Mouse (Mus musculus): ENCODE data around the gene Kcp. TPM values are rescaled to one million over a fixed set of nuclear protein-coding genes. Genes with fewer than 3 reads are reported as not detected.

Kcp gene
- polyA plus RNA-seq, 1 experiment from 2014 or later = 12.1 TPM

- Histone ChIP-seq H3K4me1 (ENCODE audit: control insufficient read depth, insufficient read depth, low read length) (peaks cover 4% of the 10 kb centered on the region; the same call in 1 of the 2 replicates), H3K9me3 (ENCODE audit: control insufficient read depth, low read length) (no peaks in the 10 kb centered on the region), H3K4me3 (replicated peaks; ENCODE audit: low read depth, low read length) (no peak overlapping the region), H3K27ac (replicated peaks; ENCODE audit: low read depth, low read length) (no peak overlapping the region), H3K4me2 (ENCODE audit: low read length) (no peak overlapping the region), H3K9ac (replicated peaks; ENCODE audit: low read length) (no peak overlapping the region), H3K27me3 (ENCODE audit: control insufficient read depth, insufficient read depth, low read length) (peaks cover 18% of the 10 kb centered on the region), H3K36me3 (ENCODE audit: control insufficient read depth, insufficient read depth, low read length) (no peaks in the 10 kb centered on the region)
- DNase-seq (no peak), ATAC-seq (ENCODE audit: low FRiP score, low TSS enrichment) (no peak)
- WGBS = 53% methylated on average over 4 of the region's 4 CpGs
Observed at GRCm38 (mm10) chr6:29428171-29428570, 79.6 kb downstream of the Kcp start.

GRCm38 (mm10) chr6:29426331-29426730, 81.4 kb downstream of the Kcp start:
- no peaks in the 10 kb centered on the region for H3K36me3 ChIP-seq (ENCODE audit: control insufficient read depth, insufficient read depth, low read length)
- no peaks in the 10 kb centered on the region for H3K9me3 ChIP-seq (ENCODE audit: control insufficient read depth, low read length)
- no peak overlapping the region for H3K4me3 ChIP-seq (replicated peaks; ENCODE audit: low read depth, low read length)
- DNase-seq (no peak), ATAC-seq (ENCODE audit: low FRiP score, low TSS enrichment) (no peak)
- H3K4me2 ChIP-seq (ENCODE audit: low read length) = no peak overlapping the region
- H3K27ac ChIP-seq (replicated peaks; ENCODE audit: low read depth, low read length) = no peak overlapping the region
- 83% methylated on average over 6 of the region's 6 CpGs for WGBS
- no peak overlapping the region for H3K9ac ChIP-seq (replicated peaks; ENCODE audit: low read length)
- H3K27me3 ChIP-seq (ENCODE audit: control insufficient read depth, insufficient read depth, low read length) = peaks cover under 1% of the 10 kb centered on the region; the same call in 1 of the 2 replicates
- no peaks in the 10 kb centered on the region for H3K4me1 ChIP-seq (ENCODE audit: control insufficient read depth, insufficient read depth, low read length)

GRCm38 (mm10) chr6:29425118-29425517, 82.6 kb downstream of the Kcp start:
- Histone ChIP-seq H3K4me3 (replicated peaks; ENCODE audit: low read depth, low read length) (no peak overlapping the region), H3K9ac (replicated peaks; ENCODE audit: low read length) (no peak overlapping the region), H3K27me3 (ENCODE audit: control insufficient read depth, insufficient read depth, low read length) (no peaks in the 10 kb centered on the region), H3K27ac (replicated peaks; ENCODE audit: low read depth, low read length) (no peak overlapping the region), H3K4me1 (ENCODE audit: control insufficient read depth, insufficient read depth, low read length) (no peaks in the 10 kb centered on the region), H3K4me2 (ENCODE audit: low read length) (no peak overlapping the region), H3K9me3 (ENCODE audit: control insufficient read depth, low read length) (no peaks in the 10 kb centered on the region), H3K36me3 (ENCODE audit: control insufficient read depth, insufficient read depth, low read length) (no peaks in the 10 kb centered on the region)
- 81% methylated on average over 8 of the region's 8 CpGs for WGBS
- ATAC-seq (ENCODE audit: low FRiP score, low TSS enrichment) (no peak), DNase-seq (no peak)

Other genes with a start within 250 kb of the Kcp start
- 35.2 and 35.9 TPM in 2 replicates for gene Hilpda, start 235.5 kb downstream of the Kcp start, polyA plus RNA-seq (2014; fragmentation: Nextera tagmentation; extraction: Ambion mirVana)
- 0.36 and 0.59 TPM in 2 replicates for gene Fam71f2, start 228.4 kb downstream of the Kcp start, polyA plus RNA-seq (2014; fragmentation: Nextera tagmentation; extraction: Ambion mirVana)
- not detected in 2 replicates for gene Fam71f1, start 188.8 kb downstream of the Kcp start, polyA plus RNA-seq (2014; fragmentation: Nextera tagmentation; extraction: Ambion mirVana)
- gene Calu, start 159.9 kb downstream of the Kcp start, polyA plus RNA-seq (2014; fragmentation: Nextera tagmentation; extraction: Ambion mirVana) = 109 and 181 TPM in 2 replicates
- 0.31 and 0.36 TPM in 2 replicates for gene Opn1sw, start 119.5 kb downstream of the Kcp start, polyA plus RNA-seq (2014; fragmentation: Nextera tagmentation; extraction: Ambion mirVana)
- 30.6 and 33.5 TPM in 2 replicates for gene Ccdc136, start 111.6 kb downstream of the Kcp start, polyA plus RNA-seq (2014; fragmentation: Nextera tagmentation; extraction: Ambion mirVana)
- 1.6 and 4.0 TPM in 2 replicates for gene Flnc, start 74.7 kb downstream of the Kcp start, polyA plus RNA-seq (2014; fragmentation: Nextera tagmentation; extraction: Ambion mirVana)
- 318 and 408 TPM in 2 replicates for gene Atp6v1f, start 40.2 kb downstream of the Kcp start, polyA plus RNA-seq (2014; fragmentation: Nextera tagmentation; extraction: Ambion mirVana)
- 0.84 TPM in 1 of 2 replicates, not detected in the other for gene Atp6v1fnb, start 36.5 kb downstream of the Kcp start, polyA plus RNA-seq (2014; fragmentation: Nextera tagmentation; extraction: Ambion mirVana)
- 1.1 and 1.9 TPM in 2 replicates for gene Irf5, start 18.7 kb upstream of the Kcp start, polyA plus RNA-seq (2014; fragmentation: Nextera tagmentation; extraction: Ambion mirVana)
- gene Tnpo3, start 101.9 kb upstream of the Kcp start, polyA plus RNA-seq (2014; fragmentation: Nextera tagmentation; extraction: Ambion mirVana) = 63.9 and 102 TPM in 2 replicates
- 3.2 and 3.8 TPM in 2 replicates for gene Tspan33, start 186.3 kb upstream of the Kcp start, polyA plus RNA-seq (2014; fragmentation: Nextera tagmentation; extraction: Ambion mirVana)
- 9.2 and 14.4 TPM in 2 replicates for gene Smo, start 227.6 kb upstream of the Kcp start, polyA plus RNA-seq (2014; fragmentation: Nextera tagmentation; extraction: Ambion mirVana)